Mouse (Mus musculus) forebrain, embryonic 11.5 days (tissue): ENCODE results near the gene Aldoc. TPM values are rescaled to one million over a fixed set of nuclear protein-coding genes. Genes with fewer than 3 reads are reported as not detected.
A peak's percentile ranks its signal among the peaks of the same experiment; 100 is the strongest.
"Not testable (repeated sequence)": the region's sequence is repeated elsewhere in the genome, so short reads cannot be mapped to it uniquely, and the experiment has no call there.

Source experiments
- ATAC-seq: fragments of 200-750 bp; cut with Nextera tagmentation; replicated peaks from 2 replicates; pipeline ENCODE4 v1.8.0; 2017; ENCODE audit warnings: moderate TSS enrichment; ENCODE audit not compliant: low FRiP score
- DNase-seq: peaks from one replicate; pipeline ENCODE4 v3.0.0-alpha.2; 2017; ENCODE audit warnings: low spot score
- H3K27ac ChIP-seq: fragments of 300-500 bp; sonication (generic); 2 replicates; pipeline ENCODE4 v1.5.1; 2014; ENCODE audit warnings: low read depth, low read length
- H3K27me3 ChIP-seq: fragments of 300-500 bp; sonication (generic); 2 replicates; pipeline ENCODE4 v1.6.1; 2014; ENCODE audit warnings: mild to moderate bottlenecking, low read length, mixed read lengths; ENCODE audit not compliant: control insufficient read depth, insufficient read depth
- H3K36me3 ChIP-seq: fragments of 300-500 bp; sonication (generic); 2 replicates; pipeline ENCODE4 v1.6.1; 2014; ENCODE audit warnings: mild to moderate bottlenecking, low read length, moderate library complexity, mixed read lengths; ENCODE audit not compliant: control insufficient read depth, insufficient read depth
- H3K4me1 ChIP-seq: fragments of 300-500 bp; sonication (generic); replicated peaks from 2 replicates; pipeline ENCODE4 v1.6.1; 2014; ENCODE audit warnings: low read length, mixed read lengths; ENCODE audit not compliant: control insufficient read depth, insufficient read depth
- H3K4me2 ChIP-seq: fragments of 300-500 bp; sonication (generic); 2 replicates; pipeline ENCODE4 v1.6.1; 2014; ENCODE audit warnings: low read depth, mild to moderate bottlenecking, low read length, moderate library complexity, mixed read lengths; ENCODE audit not compliant: severe bottlenecking
- H3K4me3 ChIP-seq: fragments of 300-500 bp; sonication (generic); 2 replicates; pipeline ENCODE4 v1.5.1; 2014; ENCODE audit warnings: low read depth, low read length
- H3K9ac ChIP-seq: fragments of 300-500 bp; sonication (generic); 2 replicates; pipeline ENCODE4 v1.6.1; 2014; ENCODE audit warnings: low read length
- H3K9me3 ChIP-seq: fragments of 300-500 bp; sonication (generic); 2 replicates; pipeline ENCODE4 v1.6.1; 2016; ENCODE audit warnings: low read length, mixed read lengths; ENCODE audit not compliant: control insufficient read depth
- WGBS: fragments of 180-500 bp; shearing (Covaris S2); extraction: QIAGEN DNeasy Blood & Tissue Kit; methylation state at CpG from one replicate; pipeline ENCODE4 v1.1.7; 2014; 5-methylcytosine and 5-hydroxymethylcytosine counted together
- polyA plus RNA-seq: library from polyadenylated mRNA; unstranded; fragments of >200 nt; fragmentation: Nextera tagmentation; extraction: Ambion mirVana; gene quantifications from 2 replicates; pipeline ENCODE4 v1.2.1, GENCODE M21; 2014

Aldoc gene
- polyA plus RNA-seq = 3.3 and 7.4 TPM in 2 replicates

DNA sequence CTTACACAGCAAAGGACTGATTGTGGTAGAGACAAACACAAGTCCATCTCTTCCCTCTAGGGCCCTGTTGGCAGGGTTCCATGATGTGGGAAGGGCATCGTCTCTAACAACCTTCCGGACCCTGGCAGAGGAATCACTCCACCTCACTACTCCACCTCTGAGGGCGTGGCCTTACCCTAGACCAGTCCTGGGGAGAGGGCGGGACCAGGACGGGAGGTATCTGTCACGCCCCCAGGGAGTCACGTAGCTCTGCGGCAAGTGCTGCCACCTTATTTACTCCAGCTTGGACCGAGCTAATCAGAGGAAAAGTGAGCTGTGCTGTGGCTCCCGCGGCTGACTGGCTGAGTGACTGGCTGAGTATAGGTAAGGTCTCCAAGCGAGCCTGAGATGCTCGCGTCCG lies at the start of gene Aldoc:
Gene Aldoc, plus strand, starts transcription at position 109 of the 400 bp plus-strand sequence.
- 5% methylated on average over 15 of the region's 15 CpGs for WGBS
- no peak within 1 kb of the TSS for H3K4me2 ChIP-seq
- no peak within 1 kb of the TSS for H3K9ac ChIP-seq
- no peaks in the 10 kb centered on the region for H3K27me3 ChIP-seq
- ATAC-seq (peak; percentile 75), DNase-seq (peak; percentile 78)
- no peak within 1 kb of the TSS for H3K27ac ChIP-seq
- no peaks in the 10 kb centered on the region for H3K9me3 ChIP-seq
- H3K4me1 ChIP-seq = peaks cover 4% of the 10 kb centered on the region; the same call in 1 of the 2 replicates
- peaks cover 12% of the 10 kb centered on the region; the same call in 1 of the 2 replicates for H3K36me3 ChIP-seq
- no peak within 1 kb of the TSS for H3K4me3 ChIP-seq

DNA sequence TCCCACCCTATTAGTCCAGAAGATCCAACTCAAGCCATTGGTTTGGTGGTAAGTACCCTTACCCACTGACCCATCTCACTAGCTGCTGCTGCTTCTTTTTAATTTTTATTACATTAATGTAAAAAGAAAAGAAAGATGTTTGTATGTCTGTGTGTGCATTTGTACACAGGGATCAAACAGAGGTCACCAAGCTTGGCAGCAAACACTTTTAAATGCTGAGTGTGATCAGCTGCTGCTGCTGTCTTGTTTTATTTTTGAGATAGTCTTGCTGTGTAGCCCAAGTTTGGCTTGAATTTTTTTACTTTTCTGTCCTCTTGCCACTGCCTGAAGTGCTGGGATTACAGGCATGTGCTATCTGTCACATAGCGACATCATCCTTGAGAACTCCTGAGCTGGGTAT lies 47.2 kb upstream of the Aldoc start:
- ATAC-seq (no peak), DNase-seq (no peak)
- H3K36me3 ChIP-seq = peaks cover 35% of the 10 kb centered on the region
- H3K4me2 ChIP-seq = no peak overlapping the region
- H3K27me3 ChIP-seq = no peaks in the 10 kb centered on the region
- H3K4me3 ChIP-seq = no peak overlapping the region
- no peak overlapping the region for H3K27ac ChIP-seq
- H3K9me3 ChIP-seq = no peaks in the 10 kb centered on the region
- no peaks in the 10 kb centered on the region for H3K4me1 ChIP-seq
- no peak overlapping the region for H3K9ac ChIP-seq
- WGBS = 93% methylated on average over 1 of the region's 1 CpGs

GRCm38 (mm10) chr11:78276169-78276568 lies 46.6 kb upstream of the Aldoc start:
- H3K4me2 ChIP-seq, H3K27ac ChIP-seq, DNase-seq, H3K4me3 ChIP-seq, H3K9me3 ChIP-seq, H3K9ac ChIP-seq, H3K4me1 ChIP-seq, H3K27me3 ChIP-seq, ATAC-seq: not testable (repeated sequence)
- H3K36me3 ChIP-seq = peaks cover 34% of the 10 kb centered on the region
- 94% methylated on average over 4 of the region's 4 CpGs for WGBS

DNA sequence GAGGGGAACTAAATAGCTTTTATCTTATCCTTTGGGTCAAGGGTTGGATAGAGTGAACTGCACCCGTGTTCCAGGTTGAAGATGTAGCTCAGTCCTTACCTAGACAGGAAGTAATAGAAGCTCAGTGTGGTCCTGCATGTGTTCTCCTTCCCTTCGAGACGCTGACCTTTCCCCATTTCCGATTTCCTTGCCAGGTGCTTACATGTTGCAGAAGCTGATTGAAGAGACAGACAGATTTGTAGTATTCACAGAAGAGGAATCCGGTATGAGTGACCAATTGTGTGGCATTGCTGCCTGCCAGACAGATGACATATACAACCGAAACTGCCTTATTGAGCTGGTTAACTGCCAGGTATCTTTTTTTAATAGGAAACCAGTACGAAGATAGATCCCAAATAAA lies 43.9 kb upstream of the Aldoc start:
- no peak overlapping the region for H3K4me3 ChIP-seq
- ATAC-seq (no peak), DNase-seq (no peak)
- H3K9ac ChIP-seq = no peak overlapping the region
- 93% methylated on average over 7 of the region's 7 CpGs for whole genome bisulfite sequencing
- H3K4me1 ChIP-seq = no peaks in the 10 kb centered on the region
- H3K27ac ChIP-seq = no peak overlapping the region
- no peaks in the 10 kb centered on the region for H3K27me3 ChIP-seq
- H3K4me2 ChIP-seq = no peak overlapping the region
- H3K36me3 ChIP-seq = peaks cover 18% of the 10 kb centered on the region
- H3K9me3 ChIP-seq = no peaks in the 10 kb centered on the region

- Histone ChIP-seq H3K4me2 (no peak overlapping the region), H3K36me3 (peaks cover 21% of the 10 kb centered on the region), H3K9ac (no peak overlapping the region), H3K27me3 (no peaks in the 10 kb centered on the region), H3K4me3 (no peak overlapping the region), H3K27ac (no peak overlapping the region), H3K4me1 (no peaks in the 10 kb centered on the region), H3K9me3 (no peaks in the 10 kb centered on the region)
- ATAC-seq = no peak
- no peak for DNase-seq
- 93% methylated on average over 4 of the region's 4 CpGs for WGBS
These were observed 43.2 kb upstream of the Aldoc start for GRCm38 (mm10) chr11:78279586-78279985.

DNA sequence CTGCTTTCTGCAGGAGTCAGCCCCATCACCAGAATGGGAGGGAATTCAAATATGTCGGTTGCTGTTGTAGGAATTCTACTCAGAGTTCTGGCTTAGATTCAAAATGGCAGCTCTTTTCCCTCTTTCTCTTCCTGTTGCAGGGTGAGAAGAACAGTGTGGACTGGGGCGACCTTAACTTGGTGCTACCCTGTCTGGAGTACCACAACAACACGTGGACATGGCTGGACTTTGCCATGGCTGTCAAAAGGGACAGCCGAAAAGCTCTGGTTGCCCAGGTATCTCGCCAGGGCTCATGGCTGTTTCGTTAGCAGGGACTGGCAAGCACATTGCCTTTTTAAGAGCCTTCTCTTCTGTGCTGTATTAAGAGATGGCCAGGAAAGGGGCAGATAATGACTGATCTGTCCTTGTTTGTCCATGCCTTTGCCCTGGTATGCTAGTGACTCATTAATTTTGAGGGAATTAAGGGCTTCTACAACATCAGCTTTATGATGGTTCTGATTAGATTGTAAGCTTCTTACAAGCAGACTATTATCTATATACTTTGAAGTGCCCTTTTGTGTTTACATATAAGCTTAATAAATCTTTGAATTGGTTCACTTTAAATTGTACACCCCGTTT lies 33.5 kb upstream of the Aldoc start:
- no peaks in the 10 kb centered on the region for H3K4me1 ChIP-seq
- H3K27me3 ChIP-seq = no peaks in the 10 kb centered on the region
- peaks cover 14% of the 10 kb centered on the region; the same call in 1 of the 2 replicates for H3K36me3 ChIP-seq

DNA sequence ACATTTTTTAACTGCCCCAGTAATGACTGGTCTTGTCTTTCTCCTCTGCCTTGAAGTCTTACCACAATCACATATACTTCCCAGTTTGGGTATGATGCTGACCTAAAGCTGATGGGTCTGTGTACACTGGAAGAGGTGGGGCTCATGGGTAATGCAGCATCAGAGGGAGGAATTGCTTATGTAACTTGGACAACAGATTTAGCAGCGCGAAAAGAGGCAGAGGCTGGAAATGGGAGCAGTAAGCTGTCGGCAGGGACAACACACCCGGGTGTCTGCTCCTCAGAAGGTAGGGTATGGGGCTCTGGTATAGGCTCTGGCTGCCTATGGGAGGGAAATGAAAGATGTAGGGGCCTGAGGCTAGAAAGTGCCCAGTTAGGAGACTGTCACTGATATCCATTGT lies 32.1 kb upstream of the Aldoc start, which contains the start of gene BC030499:
Gene BC030499, plus strand, starts transcription at position 188 of the 400 bp plus-strand sequence.
- no peak within 1 kb of the TSS for H3K4me2 ChIP-seq
- H3K9ac ChIP-seq = no peak within 1 kb of the TSS
- no peaks in the 10 kb centered on the region for H3K27me3 ChIP-seq
- ATAC-seq (no peak), DNase-seq (no peak)
- H3K4me1 ChIP-seq = no peaks in the 10 kb centered on the region
- H3K36me3 ChIP-seq = peaks cover 12% of the 10 kb centered on the region; the same call in 1 of the 2 replicates
- WGBS = 96% methylated on average over 4 of the region's 4 CpGs
- H3K4me3 ChIP-seq = no peak within 1 kb of the TSS
- H3K9me3 ChIP-seq = no peaks in the 10 kb centered on the region
- H3K27ac ChIP-seq = no peak within 1 kb of the TSS

More for the DNA sequence above, 33.5 kb upstream of the Aldoc start:
- Histone ChIP-seq H3K9me3 (no peaks in the 10 kb centered on the region), H3K9ac (no peak overlapping the region), H3K27ac (no peak overlapping the region), H3K4me3 (no peak overlapping the region), H3K4me2 (no peak overlapping the region)
- no peak for ATAC-seq
- DNase-seq = no peak
- WGBS = 88% methylated on average over 7 of the region's 7 CpGs

GRCm38 (mm10) chr11:78294585-78294984 lies 28.2 kb upstream of the Aldoc start:
- no peak for DNase-seq
- no peak overlapping the region for H3K9ac ChIP-seq
- no peak overlapping the region for H3K27ac ChIP-seq
- no peak for ATAC-seq
- H3K4me3 ChIP-seq = no peak overlapping the region
- no peak overlapping the region for H3K4me2 ChIP-seq
- no peaks in the 10 kb centered on the region for H3K27me3 ChIP-seq
- H3K36me3 ChIP-seq = no peaks in the 10 kb centered on the region; the same call in 1 of the 2 replicates
- 90% methylated on average over 6 of the region's 6 CpGs for WGBS
- no peaks in the 10 kb centered on the region for H3K4me1 ChIP-seq
- no peaks in the 10 kb centered on the region for H3K9me3 ChIP-seq

DNA sequence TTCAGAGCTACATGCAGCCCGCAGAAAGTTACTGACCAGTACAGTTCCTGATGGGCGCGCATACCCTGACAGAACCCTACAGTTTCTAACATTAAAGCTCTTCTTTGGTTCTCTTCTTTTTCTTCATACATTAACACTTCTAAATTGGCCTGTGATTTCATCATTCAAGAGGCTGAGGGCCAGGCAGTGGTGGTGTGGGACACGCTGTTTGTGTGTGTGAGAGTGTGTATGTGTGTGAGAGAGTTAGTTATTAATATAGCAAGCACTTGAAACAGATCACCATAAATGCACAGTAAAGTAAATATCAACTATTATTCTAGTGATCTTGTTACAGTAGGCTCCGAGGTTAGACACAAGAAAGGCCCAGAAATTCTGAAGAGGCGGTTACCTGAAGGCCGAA lies 21.9 kb upstream of the Aldoc start:
- DNase-seq = no peak
- 74% methylated on average over 7 of the region's 7 CpGs for WGBS
- no peaks in the 10 kb centered on the region for H3K9me3 ChIP-seq
- peak overlapping the region; percentile 74 for H3K9ac ChIP-seq
- H3K27me3 ChIP-seq = no peaks in the 10 kb centered on the region
- peaks cover 5% of the 10 kb centered on the region for H3K4me1 ChIP-seq
- H3K36me3 ChIP-seq = peaks cover 5% of the 10 kb centered on the region; the same call in 1 of the 2 replicates
- H3K27ac ChIP-seq = no peak overlapping the region; the same call in 1 of the 2 replicates
- ATAC-seq = peak; percentile 18; the same call in 1 of the 2 replicates
- peak overlapping the region; percentile 59 for H3K4me2 ChIP-seq
- peak overlapping the region; percentile 66 for H3K4me3 ChIP-seq
